Mouse (Mus musculus) stomach, embryonic 16.5 days (tissue): ENCODE results near the gene Ipo9. TPM values are rescaled to one million over a fixed set of nuclear protein-coding genes. Genes with fewer than 3 reads are reported as not detected.

Experiments used
- ATAC-seq: fragments of 200-750 bp; cut with Nextera tagmentation; 2 replicates; pipeline ENCODE4 v1.8.0; 2017; ENCODE audit warnings: moderate number of reproducible peaks, moderate TSS enrichment; ENCODE audit not compliant: insufficient read depth, low FRiP score
- H3K27ac ChIP-seq: fragments of 300-500 bp; sonication (generic); 2 replicates; pipeline ENCODE4 v1.5.1; 2014; ENCODE audit warnings: low read length
- H3K27me3 ChIP-seq: fragments of 300-500 bp; sonication (generic); 2 replicates; pipeline ENCODE4 v1.6.1; 2014; ENCODE audit warnings: low read length, control low read depth, mixed read lengths; ENCODE audit not compliant: control insufficient read depth, insufficient read depth
- H3K36me3 ChIP-seq: fragments of 300-500 bp; sonication (generic); 2 replicates; pipeline ENCODE4 v1.6.1; 2014; ENCODE audit warnings: low read length; ENCODE audit not compliant: control insufficient read depth, insufficient read depth
- H3K4me1 ChIP-seq: fragments of 300-500 bp; sonication (generic); 2 replicates; pipeline ENCODE4 v1.6.1; 2014; ENCODE audit warnings: low read length, control low read depth, mixed read lengths; ENCODE audit not compliant: control insufficient read depth, insufficient read depth
- H3K4me2 ChIP-seq: fragments of 300-500 bp; sonication (generic); 2 replicates; pipeline ENCODE4 v1.6.1; 2014; ENCODE audit warnings: low read depth, low read length, mixed read lengths
- H3K4me3 ChIP-seq: fragments of 300-500 bp; sonication (generic); replicated peaks from 2 replicates; pipeline ENCODE4 v1.5.1; 2014; ENCODE audit warnings: mild to moderate bottlenecking, low read length
- H3K9ac ChIP-seq: fragments of 300-500 bp; sonication (generic); 2 replicates; pipeline ENCODE4 v1.6.1; 2014; ENCODE audit warnings: low read length
- H3K9me3 ChIP-seq: fragments of 300-500 bp; sonication (generic); replicated peaks from 2 replicates; pipeline ENCODE4 v1.6.1; 2016; ENCODE audit warnings: low read length, control low read depth; ENCODE audit not compliant: control insufficient read depth
- WGBS: fragments of 180-500 bp; shearing (Covaris S2); extraction: QIAGEN DNeasy Blood & Tissue Kit; methylation state at CpG from one replicate; pipeline ENCODE4 v1.1.7; 2014; 5-methylcytosine and 5-hydroxymethylcytosine counted together
- polyA plus RNA-seq: library from polyadenylated mRNA; unstranded; fragments of >200 nt; fragmentation: Nextera tagmentation; extraction: Ambion mirVana; gene quantifications from 2 replicates; pipeline ENCODE4 v1.2.1, GENCODE M21; 2015

Ipo9 gene
- polyA plus RNA-seq, 1 experiment from 2014 or later = 92.4 TPM

DNA sequence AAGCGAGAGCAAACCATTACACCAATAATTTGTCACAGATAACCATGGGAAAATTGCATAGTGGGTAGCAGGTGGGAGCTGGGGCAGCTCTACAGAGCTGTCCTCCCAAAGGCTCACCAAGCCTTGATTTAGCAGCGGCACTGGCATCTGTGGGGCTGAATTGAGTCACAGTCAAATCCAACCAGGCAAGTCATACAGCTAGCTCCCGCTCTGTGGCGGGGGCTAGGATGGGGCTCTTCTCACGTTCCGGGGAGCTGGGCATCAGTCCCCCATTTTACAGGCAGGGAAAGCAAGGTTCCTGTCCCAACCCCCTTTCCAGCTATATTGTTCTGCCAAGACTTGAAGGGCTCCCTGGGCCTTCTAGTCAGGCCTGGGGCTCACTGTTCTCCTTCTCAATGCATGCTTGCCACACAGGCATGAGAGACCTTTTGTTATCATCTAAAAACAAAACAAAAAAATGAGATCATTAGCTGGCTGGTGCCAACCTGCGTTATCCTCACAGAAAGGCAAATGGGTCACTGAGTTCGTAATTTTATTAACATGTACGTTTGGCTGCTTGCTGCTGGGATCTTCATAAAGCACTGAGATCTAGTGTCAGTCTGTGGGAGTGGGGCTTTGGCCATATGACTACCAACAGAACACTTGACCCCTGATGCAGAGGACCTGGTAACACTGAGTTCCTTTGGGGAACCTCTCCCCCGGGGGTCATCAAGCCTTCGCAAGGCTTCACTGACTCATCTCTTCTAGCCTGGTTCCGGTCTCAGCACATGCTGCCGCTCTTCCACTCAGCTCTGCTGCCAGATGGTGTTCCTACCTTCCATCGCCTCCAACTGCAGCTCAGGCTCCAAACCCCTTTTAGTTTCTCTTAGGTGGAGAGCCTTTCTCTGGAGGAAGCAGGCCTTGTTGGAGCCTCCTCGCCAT lies 50.0 kb downstream of the Ipo9 start:
- WGBS = 74% methylated on average over 15 of the region's 15 CpGs
- no peak overlapping the region for H3K4me3 ChIP-seq
- no peak overlapping the region for H3K4me2 ChIP-seq
- H3K4me1 ChIP-seq = peaks cover 2% of the 10 kb centered on the region; the same call in 1 of the 2 replicates
- no peak overlapping the region for H3K27ac ChIP-seq
- no peaks in the 10 kb centered on the region for H3K9me3 ChIP-seq
- no peak for ATAC-seq
- H3K27me3 ChIP-seq = no peaks in the 10 kb centered on the region
- H3K9ac ChIP-seq = no peak overlapping the region
- H3K36me3 ChIP-seq = peaks cover 7% of the 10 kb centered on the region; the same call in 1 of the 2 replicates

DNA sequence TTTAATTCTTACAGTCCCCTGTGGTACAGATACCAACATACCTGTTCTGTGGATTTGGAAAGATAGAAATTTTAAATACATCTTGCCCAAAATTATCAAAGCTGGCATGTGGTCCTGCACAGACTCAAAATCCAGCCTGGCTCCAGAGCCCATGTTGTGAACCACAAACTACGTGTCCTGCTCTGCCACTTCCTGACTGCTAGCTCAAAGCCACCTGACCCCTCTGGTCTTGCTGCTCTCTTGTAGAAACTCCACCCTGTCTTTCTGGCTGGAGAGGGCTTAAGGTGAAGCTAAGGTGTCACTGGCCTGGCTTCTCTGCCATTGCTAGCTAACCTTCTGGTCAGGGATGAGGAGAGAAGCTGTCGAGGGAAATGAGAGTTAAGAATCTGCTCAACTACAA lies 51.3 kb downstream of the Ipo9 start:
- Histone ChIP-seq H3K27ac (no peak overlapping the region), H3K36me3 (no peaks in the 10 kb centered on the region; the same call in 1 of the 2 replicates), H3K4me1 (peaks cover 6% of the 10 kb centered on the region; the same call in 1 of the 2 replicates), H3K9ac (no peak overlapping the region), H3K27me3 (no peaks in the 10 kb centered on the region), H3K4me2 (no peak overlapping the region), H3K9me3 (no peaks in the 10 kb centered on the region), H3K4me3 (no peak overlapping the region)
- 40% methylated on average over 2 of the region's 2 CpGs for WGBS
- ATAC-seq = no peak

DNA sequence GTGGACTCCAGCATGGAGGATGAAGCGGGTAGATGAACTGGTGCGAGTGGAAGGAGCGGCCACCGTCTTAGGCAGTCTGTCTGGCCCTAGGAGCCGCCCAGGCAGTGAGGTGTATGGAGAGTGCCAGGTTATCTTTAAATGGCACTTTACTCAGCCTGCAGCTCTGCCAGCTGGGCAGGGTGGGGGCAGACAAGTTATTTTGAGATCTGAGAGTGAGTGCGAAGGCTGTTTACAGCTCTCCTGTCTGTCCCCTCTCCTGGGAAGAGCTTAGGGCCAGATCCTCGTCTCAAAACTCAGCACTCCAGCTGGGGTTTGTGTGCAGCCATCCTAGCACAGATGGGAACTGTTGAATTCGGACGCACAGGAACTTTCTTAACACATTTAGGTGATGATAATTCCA lies 51.7 kb downstream of the Ipo9 start:
- no peak for ATAC-seq
- Histone ChIP-seq H3K36me3 (no peaks in the 10 kb centered on the region), H3K4me2 (no peak overlapping the region), H3K4me1 (peaks cover 9% of the 10 kb centered on the region; the same call in 1 of the 2 replicates), H3K27ac (no peak overlapping the region), H3K9me3 (no peaks in the 10 kb centered on the region), H3K9ac (no peak overlapping the region), H3K27me3 (no peaks in the 10 kb centered on the region), H3K4me3 (no peak overlapping the region)
- 46% methylated on average over 9 of the region's 9 CpGs for WGBS

DNA sequence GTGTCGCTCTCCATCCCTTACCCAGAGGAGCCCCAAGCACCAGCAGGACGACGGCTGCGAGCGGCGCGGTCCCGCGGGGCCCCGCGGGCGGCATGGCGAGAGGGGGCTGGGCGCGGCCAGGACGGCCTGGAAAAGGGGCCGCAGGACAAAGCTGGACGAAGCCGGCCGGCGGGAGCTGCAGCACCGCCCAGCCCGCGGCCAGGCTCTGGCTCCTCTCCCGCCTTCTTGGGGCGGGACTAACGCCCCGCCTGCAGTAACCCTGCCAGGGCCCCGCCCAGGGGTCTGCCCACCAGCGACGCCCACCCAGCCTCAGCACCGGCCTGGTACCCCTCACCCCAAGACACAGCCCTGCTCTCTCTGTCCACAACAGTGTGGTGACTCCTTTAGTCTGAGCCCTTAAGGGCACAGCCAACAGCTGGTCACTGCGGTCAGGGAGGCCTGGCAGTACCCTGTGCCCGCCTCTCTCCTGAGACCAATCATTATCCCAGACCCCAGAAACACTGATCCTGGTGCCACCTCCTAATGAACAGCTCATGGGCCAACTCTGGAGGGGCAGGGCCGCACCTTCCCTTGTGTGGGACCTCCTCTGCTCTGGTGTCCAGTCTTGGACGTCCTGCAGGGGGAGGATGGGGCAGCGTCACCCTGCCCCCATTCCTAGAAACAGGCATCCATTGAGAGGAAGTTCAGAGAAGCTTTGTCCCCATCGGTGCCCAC lies 55.3 kb downstream of the Ipo9 start, which contains the start of gene Shisa4:
Gene Shisa4 (minus strand): TSS at position 370 of the 714 bp plus-strand sequence.
- Histone ChIP-seq H3K4me1 (peaks cover 13% of the 10 kb centered on the region; the same call in 1 of the 2 replicates), H3K4me2 (peak within 1 kb of the TSS; percentile 82), H3K27ac (peak within 1 kb of the TSS; percentile 56), H3K9me3 (no peaks in the 10 kb centered on the region), H3K4me3 (peak within 1 kb of the TSS; percentile 68), H3K9ac (peak within 1 kb of the TSS; percentile 88), H3K27me3 (no peaks in the 10 kb centered on the region), H3K36me3 (no peaks in the 10 kb centered on the region)
- ATAC-seq = peak; percentile 87
- WGBS = 2% methylated on average over 38 of the region's 38 CpGs

DNA sequence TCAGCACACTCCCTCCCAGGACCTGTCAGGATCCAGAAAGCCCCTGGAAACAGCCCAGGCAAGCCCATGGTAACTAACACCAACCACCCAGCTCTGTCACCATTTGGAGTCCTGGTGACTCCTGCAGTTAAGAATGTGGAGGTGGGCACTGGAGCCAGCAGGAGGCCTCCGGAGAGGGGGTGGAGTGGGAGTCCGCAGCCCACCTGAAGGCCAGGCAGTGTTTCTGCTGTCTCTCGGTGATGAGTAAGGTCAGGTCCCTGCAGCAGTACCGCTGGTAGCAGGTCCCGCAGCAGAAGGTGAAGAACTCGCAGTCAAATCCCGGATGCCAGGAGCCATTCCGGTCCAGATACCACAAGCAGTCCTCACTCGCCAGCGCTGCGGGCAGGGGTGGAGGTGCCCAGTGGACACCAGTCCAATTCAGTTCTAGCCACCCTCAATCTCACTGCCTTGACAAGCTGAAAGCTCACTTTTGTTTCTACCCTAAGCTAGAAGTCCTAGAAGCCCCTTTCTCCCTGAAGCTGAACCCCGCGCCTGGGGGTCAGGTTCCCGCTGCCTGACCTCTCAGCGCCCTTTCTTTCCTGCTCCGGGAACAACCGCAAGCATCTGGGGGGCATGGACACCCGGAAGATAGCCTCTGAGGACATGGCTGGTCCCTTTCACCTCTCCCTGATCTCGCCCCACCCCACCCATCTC lies 56.0 kb downstream of the Ipo9 start:
- peak overlapping the region; percentile 56 for H3K27ac ChIP-seq
- ATAC-seq = 0 out of 2 replicates have a peak, but pooled peaks have one; percentile 4
- H3K9me3 ChIP-seq = no peaks in the 10 kb centered on the region
- peak overlapping the region; percentile 88 for H3K9ac ChIP-seq
- WGBS = 3% methylated on average over 19 of the region's 19 CpGs
- peak overlapping the region; percentile 68 for H3K4me3 ChIP-seq
- H3K4me2 ChIP-seq = peak overlapping the region; percentile 82
- no peaks in the 10 kb centered on the region for H3K36me3 ChIP-seq
- peaks cover 18% of the 10 kb centered on the region for H3K4me1 ChIP-seq
- no peaks in the 10 kb centered on the region for H3K27me3 ChIP-seq

DNA sequence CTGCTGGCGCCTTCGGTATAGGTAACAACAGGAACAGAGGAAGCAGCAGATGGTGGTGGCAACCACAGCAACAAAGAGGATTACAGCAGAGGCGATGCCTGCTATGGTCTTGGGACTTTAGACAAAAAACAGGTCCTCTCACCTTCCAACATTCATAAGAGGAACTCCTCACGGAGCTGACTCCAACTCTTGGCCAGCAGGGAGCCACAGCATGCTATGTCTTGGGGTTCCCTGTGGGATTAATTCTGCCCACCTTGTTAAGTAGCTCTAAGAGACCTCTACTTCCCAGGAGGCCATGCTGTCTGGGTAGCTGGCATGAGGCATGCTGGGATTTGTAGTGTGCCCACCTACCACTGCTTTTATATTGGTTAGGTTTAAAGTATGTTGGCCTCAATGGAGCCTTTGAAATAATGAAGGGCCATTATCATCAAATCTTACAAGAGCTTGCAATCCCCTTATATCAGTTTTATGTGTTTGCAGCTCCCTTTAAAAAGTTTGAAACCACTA lies 57.1 kb downstream of the Ipo9 start:
- no peaks in the 10 kb centered on the region for H3K9me3 ChIP-seq
- no peaks in the 10 kb centered on the region for H3K36me3 ChIP-seq
- 0 out of 2 replicates have a peak overlapping the region, but pooled peaks have one; percentile 4 for H3K9ac ChIP-seq
- no peak overlapping the region for H3K27ac ChIP-seq
- 71% methylated on average over 4 of the region's 4 CpGs for WGBS
- H3K4me2 ChIP-seq = peak overlapping the region; percentile 29; the same call in 1 of the 2 replicates
- peaks cover 24% of the 10 kb centered on the region for H3K4me1 ChIP-seq
- H3K4me3 ChIP-seq = no peak overlapping the region
- no peak for ATAC-seq
- H3K27me3 ChIP-seq = no peaks in the 10 kb centered on the region

DNA sequence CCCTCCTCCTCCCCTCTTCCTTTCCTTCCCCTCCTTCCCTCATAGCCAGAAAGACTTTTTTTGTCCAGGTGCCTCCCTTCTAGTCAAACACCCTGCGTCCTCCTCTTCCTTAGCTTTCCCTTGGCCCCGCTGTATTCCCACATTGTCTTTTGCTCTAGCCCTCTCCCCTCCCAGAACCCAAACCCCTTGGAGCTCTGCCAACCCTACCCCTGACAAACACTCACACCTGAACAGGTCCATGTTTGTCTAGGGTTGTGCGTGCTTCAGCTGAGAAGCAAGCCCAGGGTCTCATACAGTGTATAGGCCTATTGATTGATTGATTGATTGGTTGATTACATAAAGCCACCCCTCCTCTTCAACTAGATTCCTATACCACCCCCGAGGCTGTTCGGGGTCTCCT lies 60.9 kb downstream of the Ipo9 start:
- Histone ChIP-seq H3K27me3 (no peaks in the 10 kb centered on the region), H3K4me3 (no peak overlapping the region), H3K9ac (no peak overlapping the region), H3K4me1 (peaks cover 19% of the 10 kb centered on the region), H3K27ac (0 out of 2 replicates have a peak overlapping the region, but pooled peaks have one; percentile 27), H3K9me3 (no peaks in the 10 kb centered on the region), H3K4me2 (no peak overlapping the region), H3K36me3 (no peaks in the 10 kb centered on the region)
- WGBS = 61% methylated on average over 5 of the region's 5 CpGs
- no peak for ATAC-seq

DNA sequence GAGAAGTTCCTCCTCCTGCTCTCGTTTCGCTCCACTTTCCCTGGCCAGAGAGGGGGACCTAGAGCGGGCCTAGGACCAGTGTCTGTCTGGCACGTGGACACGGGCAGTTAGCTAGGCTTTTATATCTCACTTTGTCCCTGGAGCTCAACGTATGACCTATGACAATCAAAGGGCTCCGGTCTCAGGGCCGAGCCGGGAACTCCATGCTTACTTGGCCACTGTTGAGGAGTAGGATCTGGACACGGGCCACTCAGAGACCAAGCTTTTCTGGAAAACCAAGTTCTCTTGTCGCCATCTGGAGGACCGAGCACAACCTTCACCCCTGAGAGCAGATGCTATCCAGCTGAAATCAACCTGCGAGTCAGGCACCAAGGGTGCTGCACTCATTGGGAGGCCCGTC lies 61.3 kb downstream of the Ipo9 start:
- peak overlapping the region; percentile 51 for H3K4me3 ChIP-seq
- peak overlapping the region; percentile 93 for H3K4me2 ChIP-seq
- ATAC-seq = peak; percentile 19; the same call in 1 of the 2 replicates
- no peaks in the 10 kb centered on the region for H3K9me3 ChIP-seq
- WGBS = 16% methylated on average over 14 of the region's 14 CpGs
- H3K27me3 ChIP-seq = no peaks in the 10 kb centered on the region
- peaks cover 17% of the 10 kb centered on the region for H3K4me1 ChIP-seq
- peak overlapping the region; percentile 73 for H3K9ac ChIP-seq
- H3K27ac ChIP-seq = 0 out of 2 replicates have a peak overlapping the region, but pooled peaks have one; percentile 27
- no peaks in the 10 kb centered on the region for H3K36me3 ChIP-seq
